Mouse (Mus musculus) E14TG2a.4 (cell line): ENCODE results near the gene Gcnt2.

Experiments used
- CTCF ChIP-seq: conservative IDR thresholded peaks from 2 replicates; pipeline ENCODE4 v1.5.1; 2014; ENCODE audit warnings: low read length
- POU5F1 ChIP-seq: IDR thresholded peaks from 2 replicates; pipeline ENCODE4 v1.6.1; 2014; ENCODE audit warnings: low read length, borderline replicate concordance

GRCm38 (mm10) chr13:41000926-41001639 lies 141.5 kb downstream of the Gcnt2 start, which contains the start of gene Pak1ip1:
- TF ChIP-seq CTCF: no peak
- TF ChIP-seq POU5F1: no peak
